Mouse (Mus musculus): ENCODE results near the gene Erf.

DNA sequence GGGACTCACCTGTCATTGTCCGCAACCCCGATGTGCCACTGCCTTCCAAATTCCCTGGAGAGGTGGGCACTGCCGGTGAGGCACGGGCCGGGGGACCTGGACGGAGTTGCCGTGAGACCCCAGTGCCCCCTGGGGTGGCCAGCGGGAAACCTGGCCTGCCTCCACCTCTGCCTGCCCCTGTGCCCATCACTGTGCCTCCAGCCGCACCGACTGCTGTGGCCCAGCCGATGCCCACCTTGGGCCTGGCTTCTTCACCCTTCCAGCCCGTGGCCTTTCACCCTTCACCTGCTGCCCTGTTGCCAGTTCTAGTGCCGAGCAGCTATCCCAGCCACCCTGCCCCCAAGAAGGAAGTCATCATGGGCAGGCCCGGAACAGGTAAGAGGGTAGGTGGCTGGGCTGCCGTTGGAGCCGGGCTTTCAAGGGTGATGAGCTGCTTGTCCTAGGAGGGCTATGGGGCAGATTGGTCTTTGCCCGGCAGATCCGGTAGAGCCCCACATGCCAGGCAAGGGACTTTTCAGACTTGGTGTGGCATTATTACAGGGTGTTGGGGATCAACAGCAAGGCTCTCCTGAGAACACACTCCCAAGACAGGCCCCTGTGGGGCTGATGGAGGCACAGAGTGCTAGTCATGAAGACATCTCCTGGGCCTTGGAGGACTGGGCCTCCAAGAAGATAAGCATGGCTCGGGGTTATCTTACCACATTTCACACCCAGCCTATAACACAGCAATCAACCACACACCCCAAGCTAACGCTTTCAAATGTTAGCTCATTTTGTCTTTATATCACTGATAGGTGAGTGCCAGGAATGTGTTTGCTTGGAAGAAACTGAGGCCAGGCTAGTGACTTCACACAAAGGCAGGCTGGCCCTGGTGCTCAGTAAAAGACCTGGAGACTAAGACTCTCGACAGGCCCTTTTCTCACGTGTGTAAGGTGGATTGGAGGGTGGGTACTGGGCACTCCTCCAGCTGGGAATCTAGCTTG lies 23.0 kb upstream of the Erf start:
- no peak for TF ChIP-seq CTCF (conservative IDR thresholded peaks at IDR 0.05; ENCODE audit: low read length)
- no peak for TF ChIP-seq POU5F1 (IDR thresholded peaks at IDR 0.05; ENCODE audit: borderline replicate concordance, low read length)
- TF ChIP-seq NANOG (IDR thresholded peaks at IDR 0.05; ENCODE audit: borderline replicate concordance, low read length) = no peak

Measured in E14TG2a.4 (cell line).